Mouse (Mus musculus): ENCODE measurements around the gene Cd300lf. TPM values are rescaled to one million over a fixed set of nuclear protein-coding genes. Genes with fewer than 3 reads are reported as not detected.

Cd300lf gene
- polyA plus RNA-seq (2012; rRNA removed), result 0.29 and 1.2 TPM in 2 replicates

- Histone ChIP-seq H3K4me3 (ENCODE audit: insufficient read depth, low read depth, low read length) (no peak within 1 kb of the TSS), H3K4me1 (ENCODE audit: control insufficient read depth, insufficient read depth, low read length) (no peaks in the 10 kb centered on the region), H3K27me3 (replicated peaks; ENCODE audit: control insufficient read depth, insufficient read depth, low read length) (no peaks in the 10 kb centered on the region; the same call in 1 of the 2 replicates), H3K36me3 (ENCODE audit: control insufficient read depth, insufficient read depth, low read length) (no peaks in the 10 kb centered on the region), H3K27ac (ENCODE audit: insufficient read depth, low read depth, low read length) (no peak within 1 kb of the TSS)
- TF ChIP-seq CTCF (conservative IDR thresholded peaks at IDR 0.05; ENCODE audit: insufficient read depth, insufficient read length, low read depth, low read length), result no peak
- 61% methylated on average over 8 of the region's 8 CpGs for WGBS
- peak; percentile 14 for DNase-seq
Observed at GRCm38 (mm10) chr11:115133800-115134199, at the start of gene Cd300lf. Cd300lf (minus strand) TSS chr11:115133992.

DNA sequence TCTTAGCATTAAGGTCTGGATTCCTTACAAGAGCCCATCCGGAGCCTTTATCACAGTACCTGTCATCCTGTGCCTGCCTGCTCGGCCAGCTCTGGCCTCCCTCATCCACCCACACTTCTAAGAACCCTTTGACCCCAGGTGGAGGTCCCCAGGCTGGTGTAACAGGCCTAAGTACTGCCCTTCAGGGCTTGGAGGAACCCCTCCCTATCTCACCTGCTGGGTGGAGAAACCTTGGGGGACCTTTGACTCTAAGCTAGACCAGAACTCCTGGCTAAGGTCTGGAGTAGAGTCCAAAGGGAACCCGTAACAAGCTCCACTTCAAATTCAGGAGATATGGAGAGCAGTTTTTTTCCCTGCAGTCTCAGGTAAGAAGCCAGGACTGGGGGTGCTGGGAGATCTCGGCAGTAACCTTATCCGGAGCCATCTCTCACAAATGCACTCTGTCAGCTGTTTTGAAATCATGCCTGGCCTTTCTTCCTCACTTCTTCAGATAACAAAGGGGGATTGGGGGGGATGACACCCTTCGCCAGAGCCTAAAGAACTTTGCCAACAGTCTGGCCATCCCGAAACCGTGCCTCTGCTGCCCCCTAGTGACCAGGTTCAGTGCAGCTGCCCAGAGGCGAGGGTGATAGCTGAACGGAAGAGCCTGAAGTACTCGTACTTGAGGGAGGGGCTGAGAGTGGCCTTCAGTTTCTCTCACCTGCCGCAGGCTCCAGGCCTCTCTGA is 48.3 kb upstream of the Cd300lf start:
- no peaks in the 10 kb centered on the region for H3K27me3 ChIP-seq (replicated peaks; ENCODE audit: control insufficient read depth, insufficient read depth, low read length)
- no peak overlapping the region for H3K4me3 ChIP-seq (ENCODE audit: insufficient read depth, low read depth, low read length)
- WGBS, result 20% methylated on average over 12 of the region's 12 CpGs
- H3K4me1 ChIP-seq (ENCODE audit: control insufficient read depth, insufficient read depth, low read length), result peaks cover 23% of the 10 kb centered on the region
- no peak overlapping the region; the same call in 1 of the 2 replicates for H3K27ac ChIP-seq (ENCODE audit: insufficient read depth, low read depth, low read length)
- no peaks in the 10 kb centered on the region; the same call in 1 of the 2 replicates for H3K36me3 ChIP-seq (ENCODE audit: control insufficient read depth, insufficient read depth, low read length)
- TF ChIP-seq CTCF (conservative IDR thresholded peaks at IDR 0.05; ENCODE audit: insufficient read depth, insufficient read length, low read depth, low read length), result peak; percentile 94
- TF ChIP-seq POLR2A (IDR thresholded peaks at IDR 0.05; ENCODE audit: low read depth, low read length), result no peak
- DNase-seq, result peak; percentile 84

DNA sequence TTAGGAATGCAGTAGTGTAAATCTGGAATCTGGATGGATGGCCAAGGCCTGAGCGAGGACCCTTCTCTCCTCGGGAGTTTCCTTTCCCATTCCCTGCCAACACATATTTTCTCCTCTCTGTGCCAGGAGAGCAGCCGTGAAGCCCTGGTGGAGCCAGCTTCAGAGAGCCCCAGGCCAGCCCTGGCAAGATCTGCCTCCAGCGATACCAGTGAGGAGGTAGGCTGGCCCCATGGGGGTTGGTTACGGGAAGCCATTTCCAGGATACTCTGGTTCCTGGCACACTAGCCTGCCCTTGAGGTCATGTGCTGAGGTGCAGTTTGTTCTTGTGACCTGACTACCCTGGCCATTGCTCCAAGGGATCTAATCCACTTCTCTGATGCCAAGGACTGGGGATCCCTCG is 46.1 kb upstream of the Cd300lf start:
- WGBS, result 28% methylated on average over 6 of the region's 6 CpGs
- H3K27ac ChIP-seq (ENCODE audit: insufficient read depth, low read depth, low read length), result peak overlapping the region; percentile 63; the same call in 1 of the 2 replicates
- peak; percentile 91 for DNase-seq
- H3K4me1 ChIP-seq (ENCODE audit: control insufficient read depth, insufficient read depth, low read length), result peaks cover 35% of the 10 kb centered on the region
- H3K4me3 ChIP-seq (ENCODE audit: insufficient read depth, low read depth, low read length), result no peak overlapping the region
- no peaks in the 10 kb centered on the region for H3K27me3 ChIP-seq (replicated peaks; ENCODE audit: control insufficient read depth, insufficient read depth, low read length)
- TF ChIP-seq POLR2A (IDR thresholded peaks at IDR 0.05; ENCODE audit: low read depth, low read length), result no peak
- TF ChIP-seq CTCF (conservative IDR thresholded peaks at IDR 0.05; ENCODE audit: insufficient read depth, insufficient read length, low read depth, low read length), result no peak
- H3K36me3 ChIP-seq (ENCODE audit: control insufficient read depth, insufficient read depth, low read length), result no peaks in the 10 kb centered on the region; the same call in 1 of the 2 replicates

DNA sequence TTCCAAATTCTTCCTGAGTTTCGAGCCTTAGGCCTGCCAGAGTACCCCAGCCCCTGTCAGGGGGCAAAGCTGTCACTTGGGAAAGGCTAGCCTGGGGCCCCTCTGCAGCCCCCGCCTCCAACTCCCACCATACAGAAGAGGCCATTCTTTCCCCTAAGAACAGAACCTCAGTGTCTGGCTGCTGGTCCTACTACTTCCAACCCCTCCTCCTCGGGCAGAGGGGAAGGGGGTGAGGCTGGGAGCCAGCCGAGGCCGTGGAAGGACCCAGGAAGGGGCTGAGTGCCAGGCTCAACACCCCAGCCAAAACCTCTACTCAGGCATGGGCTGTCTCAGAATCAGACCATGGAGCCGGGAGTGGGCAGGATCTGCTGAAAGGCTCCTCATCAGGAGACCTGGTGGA is 45.4 kb upstream of the Cd300lf start:
- 51% methylated on average over 6 of the region's 6 CpGs for WGBS
- Histone ChIP-seq H3K36me3 (ENCODE audit: control insufficient read depth, insufficient read depth, low read length) (no peaks in the 10 kb centered on the region; the same call in 1 of the 2 replicates), H3K4me1 (ENCODE audit: control insufficient read depth, insufficient read depth, low read length) (peaks cover 42% of the 10 kb centered on the region), H3K4me3 (ENCODE audit: insufficient read depth, low read depth, low read length) (no peak overlapping the region), H3K27ac (ENCODE audit: insufficient read depth, low read depth, low read length) (peak overlapping the region; percentile 63), H3K27me3 (replicated peaks; ENCODE audit: control insufficient read depth, insufficient read depth, low read length) (no peaks in the 10 kb centered on the region)
- DNase-seq, result no peak
- TF ChIP-seq POLR2A (IDR thresholded peaks at IDR 0.05; ENCODE audit: low read depth, low read length) (no peak), CTCF (conservative IDR thresholded peaks at IDR 0.05; ENCODE audit: insufficient read depth, insufficient read length, low read depth, low read length) (no peak)

GRCm38 (mm10) chr11:115178766-115179165 is 45.0 kb upstream of the Cd300lf start:
- Histone ChIP-seq H3K27ac (ENCODE audit: insufficient read depth, low read depth, low read length) (peak overlapping the region; percentile 63), H3K4me3 (ENCODE audit: insufficient read depth, low read depth, low read length) (no peak overlapping the region), H3K36me3 (ENCODE audit: control insufficient read depth, insufficient read depth, low read length) (no peaks in the 10 kb centered on the region; the same call in 1 of the 2 replicates), H3K27me3 (replicated peaks; ENCODE audit: control insufficient read depth, insufficient read depth, low read length) (no peaks in the 10 kb centered on the region), H3K4me1 (ENCODE audit: control insufficient read depth, insufficient read depth, low read length) (peaks cover 43% of the 10 kb centered on the region)
- DNase-seq, result peak; percentile 88
- WGBS, result 50% methylated on average over 2 of the region's 2 CpGs
- TF ChIP-seq CTCF (conservative IDR thresholded peaks at IDR 0.05; ENCODE audit: insufficient read depth, insufficient read length, low read depth, low read length) (no peak), POLR2A (IDR thresholded peaks at IDR 0.05; ENCODE audit: low read depth, low read length) (no peak)

DNA sequence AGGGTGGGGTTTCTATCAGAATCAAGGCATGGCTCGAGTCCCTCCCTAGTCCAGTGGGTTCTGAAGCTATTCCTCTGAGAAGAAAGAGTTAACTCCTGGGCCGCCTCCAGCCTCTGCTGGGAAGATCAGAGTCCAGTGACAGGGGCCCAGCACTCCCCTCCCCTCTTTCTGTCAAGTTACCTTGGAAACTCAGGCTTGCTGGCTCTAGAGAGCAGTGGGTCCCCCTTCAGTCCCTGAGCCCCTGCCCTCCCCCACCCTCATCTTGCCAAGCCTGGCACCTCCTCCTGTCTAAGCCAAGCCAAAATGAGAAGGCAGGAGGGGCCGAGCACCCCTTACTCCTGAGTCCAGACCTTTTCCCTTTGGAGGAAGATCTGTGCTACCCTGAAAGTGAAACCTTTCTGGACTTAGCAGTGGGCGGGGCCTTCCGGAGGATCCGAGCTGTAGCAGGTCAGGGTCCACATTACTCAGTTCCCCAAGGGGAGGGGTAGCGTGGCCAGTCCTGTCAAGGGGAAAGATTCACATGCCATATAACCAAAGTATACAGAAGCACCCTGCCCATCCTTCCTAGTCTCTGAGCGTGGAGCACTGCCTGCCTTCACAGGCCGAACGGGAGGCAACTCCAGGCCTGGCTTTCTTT is 43.9 kb upstream of the Cd300lf start:
- DNase-seq, result peak; percentile 91
- peaks cover 50% of the 10 kb centered on the region for H3K4me1 ChIP-seq (ENCODE audit: control insufficient read depth, insufficient read depth, low read length)
- H3K27me3 ChIP-seq (replicated peaks; ENCODE audit: control insufficient read depth, insufficient read depth, low read length), result no peaks in the 10 kb centered on the region
- H3K27ac ChIP-seq (ENCODE audit: insufficient read depth, low read depth, low read length), result peak overlapping the region; percentile 24
- WGBS, result 36% methylated on average over 10 of the region's 10 CpGs
- H3K36me3 ChIP-seq (ENCODE audit: control insufficient read depth, insufficient read depth, low read length), result no peaks in the 10 kb centered on the region; the same call in 1 of the 2 replicates
- no peak for TF ChIP-seq CTCF (conservative IDR thresholded peaks at IDR 0.05; ENCODE audit: insufficient read depth, insufficient read length, low read depth, low read length)
- no peak for TF ChIP-seq POLR2A (IDR thresholded peaks at IDR 0.05; ENCODE audit: low read depth, low read length)
- H3K4me3 ChIP-seq (ENCODE audit: insufficient read depth, low read depth, low read length), result no peak overlapping the region
